Mouse (Mus musculus) olfactory bulb, adult 2 months (tissue): Measurements from ENCODE around the gene Tmem169. TPM values are rescaled to one million over a fixed set of nuclear protein-coding genes. Genes with fewer than 3 reads are reported as not detected.

Experiments
- H3K27ac ChIP-seq: fragments of 200-500 bp; 2 replicates; pipeline ENCODE4 v1.5.1; 2012; ENCODE audit warnings: low read depth, low read length; ENCODE audit not compliant: insufficient read depth
- H3K4me1 ChIP-seq: fragments of 200-500 bp; 2 replicates; pipeline ENCODE4 v1.6.1; 2012; ENCODE audit warnings: low read length; ENCODE audit not compliant: control insufficient read depth, insufficient read depth
- H3K4me3 ChIP-seq: fragments of 200-500 bp; 2 replicates; pipeline ENCODE4 v1.5.1; 2012; ENCODE audit warnings: mild to moderate bottlenecking, low read depth, low read length, moderate library complexity; ENCODE audit not compliant: insufficient read depth
- CTCF ChIP-seq: fragments of 200-500 bp; IDR thresholded peaks from 2 replicates; pipeline ENCODE4 v1.5.1; 2012; ENCODE audit warnings: low read depth, mild to moderate bottlenecking, low read length, moderate library complexity; ENCODE audit not compliant: insufficient read depth
- POLR2A ChIP-seq: fragments of 200-500 bp; IDR thresholded peaks from 2 replicates; pipeline ENCODE4 v1.6.1; 2012; ENCODE audit warnings: mild to moderate bottlenecking, low read depth, low read length, moderate library complexity; ENCODE audit not compliant: insufficient read depth
- WGBS: fragments of 180-500 bp; shearing (Covaris S2); methylation state at CpG from one replicate; pipeline ENCODE4 v1.1.7; 2018; 5-methylcytosine and 5-hydroxymethylcytosine counted together
- polyA plus RNA-seq: library from polyadenylated mRNA; stranded (reverse); fragments of >200 nt; gene quantifications from 2 replicates; pipeline ENCODE4 v1.2.4, GENCODE M21; 2012; ENCODE audit warnings: low replicate concordance; ENCODE audit not compliant: missing spikeins, insufficient read depth, insufficient read length

Gene Tmem169
- polyA plus RNA-seq, 1 experiment: not detected

DNA sequence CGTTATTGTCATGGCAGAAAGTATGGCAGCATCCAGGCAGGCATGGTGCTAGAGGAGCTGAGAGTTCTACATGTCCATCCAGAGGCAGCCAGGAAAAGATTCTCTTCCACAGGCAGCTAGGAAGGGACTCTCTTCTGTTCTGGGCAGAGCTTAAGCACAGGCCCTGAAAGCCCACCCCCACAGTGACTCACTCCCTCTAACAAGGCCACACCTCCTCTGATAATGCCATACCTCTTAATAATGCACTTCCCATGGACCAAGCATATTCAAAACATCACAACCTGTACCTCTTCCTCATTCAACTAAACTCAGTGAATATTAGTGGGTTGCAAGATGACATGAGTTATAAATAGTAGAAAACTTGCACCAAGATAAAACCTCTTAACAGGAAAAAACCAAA is 32.4 kb upstream of the Tmem169 start:
- WGBS: 89% methylated on average over 1 of the region's 1 CpGs
- H3K4me3 ChIP-seq: no peak overlapping the region
- no peak overlapping the region for H3K27ac ChIP-seq

DNA sequence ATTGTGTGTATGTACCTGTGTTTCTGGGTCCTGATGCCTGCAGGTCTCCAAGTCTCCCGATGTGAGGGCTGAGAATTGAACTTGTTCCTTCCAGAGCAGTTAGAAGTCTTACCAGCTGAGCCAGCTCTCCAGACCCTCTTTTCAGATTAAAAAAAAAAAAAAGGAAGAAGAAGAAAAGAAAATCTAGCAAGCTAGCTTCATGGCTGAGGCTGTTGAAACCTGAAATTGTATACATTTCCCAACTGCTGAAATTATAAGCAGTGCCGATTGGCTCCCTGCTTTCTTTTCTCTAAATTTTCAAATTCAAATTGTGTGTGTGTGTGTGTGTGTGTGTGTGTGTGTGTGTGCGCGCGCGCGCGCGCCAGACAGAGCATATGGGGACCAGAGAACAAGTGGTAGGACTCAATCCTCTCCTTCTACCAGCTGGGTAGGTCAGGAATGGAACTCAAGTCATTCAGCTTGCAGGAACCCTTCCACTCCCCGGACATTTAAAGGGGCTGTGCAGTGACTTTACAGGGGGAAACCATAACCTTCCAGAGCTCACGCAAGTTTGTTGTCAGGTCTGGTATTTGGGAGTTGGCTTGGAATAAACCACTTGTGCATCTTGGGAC is 30.2 kb upstream of the Tmem169 start:
- H3K4me1 ChIP-seq: peaks cover 5% of the 10 kb centered on the region
- H3K27ac ChIP-seq: no peak overlapping the region
- WGBS: 30% methylated on average over 8 of the region's 11 CpGs
- TF ChIP-seq CTCF: no peak
- no peak for TF ChIP-seq POLR2A
- H3K4me3 ChIP-seq: no peak overlapping the region

More for the DNA sequence above, 32.4 kb upstream of the Tmem169 start:
- TF ChIP-seq POLR2A (no peak), CTCF (no peak)
- peaks cover 5% of the 10 kb centered on the region for H3K4me1 ChIP-seq

DNA sequence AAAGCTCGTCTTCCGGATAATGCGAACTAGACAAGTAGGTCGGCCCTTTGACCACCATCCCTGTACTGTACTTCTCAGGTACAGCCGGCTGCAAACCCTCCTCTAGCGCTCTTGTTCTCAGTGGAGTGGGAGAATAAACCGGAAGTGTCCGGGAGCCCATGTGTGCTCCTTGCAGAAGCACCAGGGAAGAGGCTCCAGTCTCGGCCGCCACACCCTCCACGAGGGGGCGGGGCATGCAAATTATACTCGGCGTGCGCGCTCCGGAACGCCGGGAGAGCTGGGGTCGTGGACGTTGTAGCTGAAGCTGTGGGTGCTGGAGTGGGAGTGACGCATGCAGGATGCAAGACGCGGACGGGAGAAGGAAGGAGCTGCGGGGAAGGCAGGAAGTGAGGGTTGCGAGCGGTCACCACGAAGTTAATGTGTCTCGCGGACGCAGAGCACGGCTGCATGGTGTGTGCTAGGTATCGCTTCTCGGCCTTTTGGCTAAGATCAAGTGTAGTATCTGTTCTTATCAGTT is 29.6 kb upstream of the Tmem169 start:
- H3K4me1 ChIP-seq: peaks cover 5% of the 10 kb centered on the region
- TF ChIP-seq POLR2A (no peak), CTCF (no peak)
- H3K27ac ChIP-seq: peak overlapping the region; percentile 59; the same call in 1 of the 2 replicates
- H3K4me3 ChIP-seq: peak overlapping the region; percentile 56
- under 1% methylated on average over 35 of the region's 35 CpGs for WGBS

DNA sequence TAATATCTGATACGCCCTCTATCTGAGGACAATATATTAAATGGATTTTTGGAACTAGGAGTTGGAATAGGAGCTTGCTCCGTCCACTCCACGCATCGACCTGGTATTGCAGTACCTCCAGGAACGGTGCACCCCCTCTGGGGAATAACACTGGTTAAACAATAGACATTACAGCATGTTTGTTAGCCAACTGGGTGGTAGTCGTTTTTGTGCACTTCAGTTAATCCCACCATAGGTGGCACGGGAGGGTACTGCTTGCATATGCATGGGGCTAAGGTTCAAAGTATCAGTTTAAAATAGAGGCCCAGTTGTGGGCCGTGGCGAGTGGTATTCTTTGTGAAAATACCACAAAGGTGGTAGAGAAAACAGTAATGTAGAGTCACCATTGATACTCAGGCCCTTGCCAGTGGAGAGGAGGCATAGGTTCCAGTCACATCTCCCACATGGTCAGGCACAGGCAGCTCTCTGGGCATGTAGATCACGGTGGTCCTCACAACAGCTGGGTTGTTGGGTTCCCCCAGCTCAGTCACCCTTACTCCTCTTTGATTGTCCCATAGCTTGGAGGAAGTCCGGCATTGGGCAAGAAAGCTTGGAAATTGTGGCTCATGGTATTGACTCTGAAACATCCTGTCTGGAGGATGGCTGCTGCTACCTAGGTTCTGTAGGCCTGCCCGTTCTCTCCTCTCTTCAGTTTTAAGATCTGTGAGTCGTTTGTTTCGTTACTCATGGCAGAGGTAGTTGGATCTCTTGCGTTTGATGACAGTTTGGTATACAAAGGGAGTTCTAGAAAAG is 28.9 kb upstream of the Tmem169 start:
- no peak for TF ChIP-seq POLR2A
- TF ChIP-seq CTCF: no peak
- Histone ChIP-seq H3K4me1 (peaks cover 5% of the 10 kb centered on the region), H3K4me3 (peak overlapping the region; percentile 56), H3K27ac (peak overlapping the region; percentile 48)
- WGBS: 7% methylated on average over 15 of the region's 15 CpGs

DNA sequence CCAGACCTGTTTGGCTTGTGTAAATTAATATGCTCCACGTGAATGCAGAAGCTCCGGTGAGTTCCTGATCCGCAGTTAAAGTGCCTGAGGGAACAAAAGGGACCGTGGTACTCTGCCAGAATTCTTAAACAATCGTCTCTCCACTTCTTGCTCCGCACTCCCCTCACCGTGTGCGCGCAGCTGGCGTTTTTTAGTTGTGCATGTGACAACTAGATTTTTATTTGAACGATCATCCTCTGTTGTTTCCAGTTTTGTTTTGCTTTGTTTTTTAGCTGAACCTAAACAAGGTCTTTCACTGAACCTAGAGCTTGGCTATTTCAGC is 28.4 kb upstream of the Tmem169 start:
- Histone ChIP-seq H3K27ac (peak overlapping the region; percentile 48; the same call in 1 of the 2 replicates), H3K4me3 (no peak overlapping the region), H3K4me1 (peaks cover 5% of the 10 kb centered on the region)
- WGBS: 20% methylated on average over 11 of the region's 11 CpGs
- TF ChIP-seq POLR2A (no peak), CTCF (no peak)

DNA sequence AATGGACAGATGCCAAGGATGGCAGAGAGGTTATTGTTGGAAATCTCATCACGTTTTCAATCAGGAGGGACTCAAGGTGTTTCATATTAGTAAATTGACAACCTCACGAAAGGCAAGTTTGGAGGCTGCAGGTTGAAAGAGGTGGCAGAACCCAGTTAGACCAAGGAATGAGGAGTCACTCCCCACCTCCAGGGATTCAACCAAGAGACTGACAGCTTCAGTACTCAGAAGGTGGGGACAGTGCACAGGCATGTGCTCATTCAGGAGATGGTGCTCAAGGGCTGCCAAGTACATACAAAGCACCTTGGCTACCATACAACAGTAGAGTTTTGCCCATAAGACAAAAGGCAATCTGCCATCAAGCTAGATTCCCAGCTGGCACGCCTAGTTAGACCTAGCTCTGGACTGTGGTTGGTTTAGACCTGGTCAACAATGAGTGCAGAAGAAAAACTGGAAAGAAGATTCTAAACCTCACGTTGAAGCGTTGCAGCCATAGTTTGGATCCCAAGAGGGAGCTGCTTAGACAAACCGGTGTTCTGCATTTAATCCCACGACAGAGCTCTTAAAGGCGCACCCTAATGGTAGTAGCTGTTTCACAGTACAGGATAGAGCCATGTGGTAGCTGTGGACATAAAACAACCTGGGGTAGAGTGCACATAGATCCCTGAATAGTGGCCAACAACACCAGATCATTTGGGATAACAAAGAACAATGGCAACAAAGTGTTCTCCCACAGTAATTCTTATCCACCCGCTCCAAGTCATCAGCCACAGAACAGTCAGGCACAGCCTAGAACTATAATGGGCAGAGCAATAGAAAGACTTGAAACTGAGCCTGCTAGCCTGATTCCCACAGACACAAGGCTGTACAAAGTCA is 27.6 kb upstream of the Tmem169 start:
- peaks cover 5% of the 10 kb centered on the region for H3K4me1 ChIP-seq
- H3K4me3 ChIP-seq: no peak overlapping the region
- WGBS: 73% methylated on average over 9 of the region's 9 CpGs
- H3K27ac ChIP-seq: no peak overlapping the region
- no peak for TF ChIP-seq POLR2A

DNA sequence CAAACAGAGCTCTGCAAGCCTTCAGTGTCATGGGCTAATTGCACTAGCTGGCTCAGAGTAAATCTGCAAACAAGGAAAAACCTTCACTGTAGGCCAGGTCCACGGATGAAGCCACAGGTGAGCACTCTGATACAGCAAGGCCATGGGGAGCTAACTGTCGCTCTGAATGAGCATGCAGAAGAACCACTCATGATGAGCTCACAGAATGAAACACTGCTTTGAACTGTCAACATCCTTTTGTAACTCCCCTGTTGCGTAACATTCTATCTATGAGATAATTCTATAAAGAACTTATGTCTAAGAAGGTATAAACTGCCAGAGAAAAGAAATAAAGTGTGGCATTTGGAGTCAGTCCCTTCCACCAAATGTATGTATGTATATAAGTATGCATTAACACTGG is 21.1 kb upstream of the Tmem169 start:
- Histone ChIP-seq H3K4me3 (no peak overlapping the region), H3K27ac (no peak overlapping the region), H3K4me1 (no peaks in the 10 kb centered on the region)
- WGBS: 98% methylated on average over 3 of the region's 3 CpGs
- TF ChIP-seq CTCF: no peak
- no peak for TF ChIP-seq POLR2A

DNA sequence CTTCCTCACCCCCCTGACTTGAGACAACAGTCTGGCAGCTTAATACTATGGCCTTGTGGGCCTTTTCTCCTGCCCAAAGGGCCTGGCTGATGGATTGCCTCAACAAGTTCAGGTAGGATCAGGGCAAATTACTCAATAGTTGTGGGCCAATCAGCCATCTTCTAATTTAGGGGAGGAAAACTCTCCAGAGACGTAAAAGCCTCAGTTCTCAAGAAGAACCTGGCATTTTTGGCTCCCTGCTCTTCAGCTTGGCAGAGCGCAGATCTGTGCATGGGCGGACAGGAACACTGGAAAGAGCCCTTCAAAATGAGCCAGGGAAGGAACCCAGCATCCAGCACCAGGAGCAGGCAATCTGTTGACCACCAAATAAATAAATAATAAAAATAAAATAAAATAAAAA is 6.1 kb upstream of the Tmem169 start:
- H3K4me3 ChIP-seq: no peak overlapping the region
- TF ChIP-seq CTCF: no peak
- TF ChIP-seq POLR2A: no peak

More for the DNA sequence above, 6.1 kb upstream of the Tmem169 start:
- Histone ChIP-seq H3K4me1 (0 out of 2 replicates have a peak, but pooled peaks cover 2% of the 10 kb centered on the region), H3K27ac (no peak overlapping the region)
- WGBS: 84% methylated on average over 3 of the region's 3 CpGs
